In genomic region chr11:60696165-60696564, GRCm38 (mm10) we compare ENCODE assay signal across 18 mouse cellular contexts. TPM values are rescaled to one million over a fixed set of nuclear protein-coding genes. Genes with fewer than 3 reads are reported as not detected.
DNase-seq lines count a peak whose midpoint lies in the region; ATAC-seq and TF ChIP-seq lines count a peak whose summit lies in the region.
"Had no signal": no experiment of that assay in that cellular context is flagged by ENCODE, and none has a peak within 500 bp of the region (broad histone marks: within the 10 kb centered on the region; RNA-seq: fewer than 3 reads in every experiment).

No protein-coding gene starts in this region.

- H3K4me3 ChIP-seq in kidney, postnatal 0 days (replicated peaks; ENCODE audit: low read depth, low read length): no peak overlapping the region
- H3K4me3 ChIP-seq: embryonic facial prominence, embryonic 13.5 days; heart, embryonic 13.5 days; hindbrain, embryonic 13.5 days; limb, embryonic 10.5 days; lung, embryonic 15.5 days had no signal

- no peak overlapping the region for H3K4me2 ChIP-seq in kidney, postnatal 0 days (ENCODE audit: low read length)
- H3K4me2 ChIP-seq: embryonic facial prominence, embryonic 13.5 days; heart, embryonic 13.5 days; hindbrain, embryonic 13.5 days; liver, embryonic 11.5 days; lung, embryonic 15.5 days; midbrain, embryonic 11.5 days had no signal

- H3K9ac ChIP-seq in kidney, postnatal 0 days (ENCODE audit: low read depth, low read length): no peak overlapping the region
- H3K9ac ChIP-seq: embryonic facial prominence, embryonic 13.5 days; heart, embryonic 13.5 days; hindbrain, embryonic 13.5 days; lung, embryonic 15.5 days had no signal

- H3K4me1 ChIP-seq in kidney, postnatal 0 days (replicated peaks; ENCODE audit: insufficient read depth, low read length): peaks cover 9% of the 10 kb centered on the region; the same call in 1 of the 2 replicates

- TF ChIP-seq CTCF in kidney, postnatal 0 days (IDR thresholded peaks at IDR 0.05; ENCODE audit: low read depth): peak; percentile 45

- no peaks in the 10 kb centered on the region for H3K27me3 ChIP-seq in kidney, postnatal 0 days (ENCODE audit: insufficient read depth, low read length)
- H3K27me3 ChIP-seq: embryonic facial prominence, embryonic 13.5 days; hindbrain, embryonic 13.5 days; lung, embryonic 15.5 days had no signal

- no peak for ATAC-seq in kidney, postnatal 0 days (replicated peaks; ENCODE audit: low FRiP score, low read depth)
- no peak for ATAC-seq in granulocyte monocyte progenitor cell, adult 5-6 weeks (replicated peaks; ENCODE audit: poor library complexity, severe bottlenecking)
- ATAC-seq: forebrain, embryonic 14.5 days had no signal

- H3K9me3 ChIP-seq in kidney, postnatal 0 days (replicated peaks; ENCODE audit: low read length): no peaks in the 10 kb centered on the region
- H3K9me3 ChIP-seq: embryonic facial prominence, embryonic 13.5 days; G1E; heart, embryonic 13.5 days; hindbrain, embryonic 13.5 days; limb, embryonic 10.5 days; lung, embryonic 15.5 days had no signal

- H3K27ac ChIP-seq in kidney, postnatal 0 days: no peak overlapping the region
- H3K27ac ChIP-seq: embryonic facial prominence, embryonic 13.5 days; heart, embryonic 13.5 days; hindbrain, embryonic 13.5 days; limb, embryonic 10.5 days; lung, embryonic 15.5 days had no signal

- 73% methylated on average over 1 of the region's 1 CpGs for WGBS in kidney, postnatal 0 days

- H3K36me3 ChIP-seq in kidney, postnatal 0 days (ENCODE audit: insufficient read depth, low read length): no peaks in the 10 kb centered on the region
- H3K36me3 ChIP-seq: embryonic facial prominence, embryonic 13.5 days; G1E; heart, embryonic 13.5 days; hindbrain, embryonic 13.5 days; limb, embryonic 10.5 days; lung, embryonic 15.5 days had no signal

- peak; percentile 2 for DNase-seq in cerebellum, adult 11-12 months
- no peak for DNase-seq in cerebellum, adult 9-10 months
- DNase-seq in kidney, postnatal 0 days (ENCODE audit: low spot score): no peak
- no peak for DNase-seq in kidney, adult 11 months
- peak; percentile 43 for DNase-seq in 416B (ENCODE audit: low read depth)
- peak; percentile 40 for DNase-seq in induced T-regulatory cell, adult 2 months (ENCODE audit: low read depth)
- DNase-seq in frontal cortex, postnatal 36 days (ENCODE audit: low spot score in 2 of 2): no peak
- DNase-seq: adrenal gland, postnatal 25 days had no signal

RNA-seq across cellular contexts. Expression of gene Llgl1, which starts 3.4 kb away (rescaled TPM):
- 26.4 and 31.0 TPM in 2 replicates for polyA plus RNA-seq in kidney, postnatal 0 days (2015; fragmentation: Nextera tagmentation; extraction: Ambion mirVana)
- 11.2 and 11.8 TPM in 2 replicates for total RNA-seq in granulocyte monocyte progenitor cell, adult 5-6 weeks (2014; fragmentation: Nextera tagmentation)
- total RNA-seq in granulocyte monocyte progenitor cell, adult 5-6 weeks (2017): 3.2 TPM in 2 replicates

RNA-seq across cellular contexts. Expression of gene Flii, which starts 30.9 kb away (rescaled TPM):
- polyA plus RNA-seq in kidney, postnatal 0 days (2015; fragmentation: Nextera tagmentation; extraction: Ambion mirVana): 53.4 and 56.8 TPM in 2 replicates
- 50.5 and 55.7 TPM in 2 replicates for total RNA-seq in granulocyte monocyte progenitor cell, adult 5-6 weeks (2014; fragmentation: Nextera tagmentation)
- total RNA-seq in granulocyte monocyte progenitor cell, adult 5-6 weeks (2017): 135 and 142 TPM in 2 replicates

RNA-seq across cellular contexts. Expression of gene Mief2, which starts 32.0 kb away (rescaled TPM):
- polyA plus RNA-seq in kidney, postnatal 0 days (2015; fragmentation: Nextera tagmentation; extraction: Ambion mirVana): 14.1 and 14.5 TPM in 2 replicates
- 4.1 and 6.4 TPM in 2 replicates for total RNA-seq in granulocyte monocyte progenitor cell, adult 5-6 weeks (2014; fragmentation: Nextera tagmentation)
- 4.4 and 4.7 TPM in 2 replicates for total RNA-seq in granulocyte monocyte progenitor cell, adult 5-6 weeks (2017)

Comparison
In these comparisons a context has a peak if more than half of its experiments do, and no peak if none do; other contexts are left out.
1. DNase-seq: peak in cerebellum, adult 11-12 months (single experiment), 416B (single experiment) and induced T-regulatory cell, adult 2 months (single experiment); none in cerebellum, adult 9-10 months (single experiment), kidney, postnatal 0 days (single experiment), kidney, adult 11 months (single experiment) and frontal cortex, postnatal 36 days (0 of 2).